Mouse (Mus musculus) hindbrain, postnatal 0 days (tissue): Measurements from ENCODE around the gene Cxcl16. TPM values are rescaled to one million over a fixed set of nuclear protein-coding genes. Genes with fewer than 3 reads are reported as not detected.
A peak's percentile ranks its signal among the peaks of the same experiment; 100 is the strongest.

Experiments used
- ATAC-seq: fragments of 200-750 bp; cut with Nextera tagmentation; 2 replicates; pipeline ENCODE4 v1.8.0; 2017; ENCODE audit warnings: mild to moderate bottlenecking, moderate TSS enrichment, moderate library complexity
- DNase-seq: peaks from one replicate; pipeline ENCODE4 v3.0.0-alpha.2; 2015; ENCODE audit warnings: low spot score
- H3K27ac ChIP-seq: fragments of 300-500 bp; sonication (generic); 2 replicates; pipeline ENCODE4 v1.5.1; 2014; ENCODE audit warnings: mild to moderate bottlenecking
- H3K27me3 ChIP-seq: fragments of 300-500 bp; sonication (generic); 2 replicates; pipeline ENCODE4 v1.6.1; 2014; ENCODE audit warnings: low read length, mixed read lengths; ENCODE audit not compliant: insufficient read depth
- H3K36me3 ChIP-seq: fragments of 300-500 bp; sonication (generic); 2 replicates; pipeline ENCODE4 v1.6.1; 2014; ENCODE audit warnings: low read length, mixed read lengths; ENCODE audit not compliant: insufficient read depth
- H3K4me1 ChIP-seq: fragments of 300-500 bp; sonication (generic); 2 replicates; pipeline ENCODE4 v1.6.1; 2014; ENCODE audit warnings: antibody characterized with exemption, low read length, mixed read lengths; ENCODE audit not compliant: insufficient read depth
- H3K4me2 ChIP-seq: fragments of 300-500 bp; sonication (generic); 2 replicates; pipeline ENCODE4 v1.6.1; 2014; ENCODE audit warnings: low read depth, mild to moderate bottlenecking, low read length, moderate library complexity, mixed read lengths
- H3K4me3 ChIP-seq: fragments of 300-500 bp; sonication (generic); 2 replicates; pipeline ENCODE4 v1.5.1; 2014; ENCODE audit warnings: low read length
- H3K9ac ChIP-seq: fragments of 300-500 bp; sonication (generic); replicated peaks from 2 replicates; pipeline ENCODE4 v1.6.1; 2014; ENCODE audit warnings: mild to moderate bottlenecking, low read length, moderate library complexity, mixed read lengths
- H3K9me3 ChIP-seq: fragments of 300-500 bp; sonication (generic); 2 replicates; pipeline ENCODE4 v1.6.1; 2016; ENCODE audit warnings: low read length, mixed read lengths
- CTCF ChIP-seq: IDR thresholded peaks from 2 replicates; pipeline ENCODE4 v1.5.1; 2016; ENCODE audit warnings: antibody characterized with exemption, control low read depth, low read depth
- WGBS: fragments of 180-500 bp; shearing (Covaris S2); extraction: QIAGEN DNeasy Blood & Tissue Kit; methylation state at CpG from one replicate; pipeline ENCODE4 v1.1.7; 2014; 5-methylcytosine and 5-hydroxymethylcytosine counted together
- polyA plus RNA-seq: library from polyadenylated mRNA; unstranded; fragments of >200 nt; fragmentation: Nextera tagmentation; extraction: Ambion mirVana; gene quantifications from 2 replicates; pipeline ENCODE4 v1.2.1, GENCODE M21; 2015
- total RNA-seq: library from RNA; depleted of rRNA; stranded (reverse); fragments of >200 nt; gene quantifications from 2 replicates; pipeline ENCODE4 v1.2.3, GENCODE M21; 2014

Cxcl16 gene
- total and polyA plus RNA-seq, 2 experiments from 2014 or later = 3.3 to 4.1 TPM

DNA sequence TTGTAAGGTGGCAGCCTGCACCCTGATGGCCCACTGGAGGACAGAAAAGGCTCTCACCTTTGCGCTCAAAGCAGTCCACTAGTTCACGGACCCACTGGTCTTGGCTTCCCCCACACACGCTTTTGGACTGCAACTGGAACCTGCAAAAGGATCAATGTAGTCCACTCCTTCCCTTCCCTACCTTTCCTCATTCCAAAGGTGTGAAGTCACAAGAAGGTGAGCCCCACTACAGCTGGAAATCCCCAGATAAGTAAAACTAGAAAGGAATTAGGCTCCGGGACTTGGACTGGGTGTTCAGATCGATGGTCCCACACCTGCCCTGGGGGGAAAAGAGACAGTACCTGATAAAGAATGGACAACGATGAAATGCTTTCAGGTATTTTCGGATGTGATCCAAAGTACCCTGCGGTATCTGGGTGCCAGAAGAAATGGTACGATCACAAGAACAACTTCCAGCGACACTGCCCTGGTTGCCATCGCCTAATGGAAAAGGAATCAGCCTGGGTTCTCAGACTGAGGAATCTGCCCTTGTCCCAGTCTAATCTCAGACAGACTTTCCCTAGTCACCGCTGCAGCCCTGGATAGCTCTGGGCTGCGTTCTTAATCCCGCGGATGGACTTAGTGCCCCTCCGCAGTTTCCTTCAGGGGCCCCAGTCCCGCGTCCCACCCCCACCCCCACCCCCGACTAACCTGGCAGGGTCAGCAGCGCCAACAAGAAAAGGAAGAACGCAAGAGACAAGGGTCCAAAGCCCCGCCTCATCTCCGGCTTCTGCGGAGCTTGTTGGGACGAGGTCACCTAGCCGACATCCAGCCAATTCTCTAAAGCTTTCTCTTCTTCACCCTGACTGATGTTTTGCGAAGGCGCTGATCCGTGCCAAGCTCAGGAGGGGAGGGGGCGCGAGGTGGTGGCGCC is 840 bp downstream of the Cxcl16 start, which contains the start of gene Zmynd15:
TSS of gene Zmynd15 (plus strand) at position 746 of the 913 bp plus-strand sequence.
- Histone ChIP-seq H3K4me3 (peak within 1 kb of the TSS; percentile 49), H3K27ac (no peak within 1 kb of the TSS; the same call in 1 of the 2 replicates), H3K4me1 (no peaks in the 10 kb centered on the region), H3K4me2 (peak within 1 kb of the TSS; percentile 92), H3K9ac (peak within 1 kb of the TSS; percentile 53), H3K27me3 (peaks cover 8% of the 10 kb centered on the region; the same call in 1 of the 2 replicates), H3K9me3 (no peaks in the 10 kb centered on the region), H3K36me3 (no peaks in the 10 kb centered on the region)
- DNase-seq = peak; percentile 3
- ATAC-seq = no peak
- TF ChIP-seq CTCF = no peak
- WGBS = 19% methylated on average over 32 of the region's 32 CpGs

DNA sequence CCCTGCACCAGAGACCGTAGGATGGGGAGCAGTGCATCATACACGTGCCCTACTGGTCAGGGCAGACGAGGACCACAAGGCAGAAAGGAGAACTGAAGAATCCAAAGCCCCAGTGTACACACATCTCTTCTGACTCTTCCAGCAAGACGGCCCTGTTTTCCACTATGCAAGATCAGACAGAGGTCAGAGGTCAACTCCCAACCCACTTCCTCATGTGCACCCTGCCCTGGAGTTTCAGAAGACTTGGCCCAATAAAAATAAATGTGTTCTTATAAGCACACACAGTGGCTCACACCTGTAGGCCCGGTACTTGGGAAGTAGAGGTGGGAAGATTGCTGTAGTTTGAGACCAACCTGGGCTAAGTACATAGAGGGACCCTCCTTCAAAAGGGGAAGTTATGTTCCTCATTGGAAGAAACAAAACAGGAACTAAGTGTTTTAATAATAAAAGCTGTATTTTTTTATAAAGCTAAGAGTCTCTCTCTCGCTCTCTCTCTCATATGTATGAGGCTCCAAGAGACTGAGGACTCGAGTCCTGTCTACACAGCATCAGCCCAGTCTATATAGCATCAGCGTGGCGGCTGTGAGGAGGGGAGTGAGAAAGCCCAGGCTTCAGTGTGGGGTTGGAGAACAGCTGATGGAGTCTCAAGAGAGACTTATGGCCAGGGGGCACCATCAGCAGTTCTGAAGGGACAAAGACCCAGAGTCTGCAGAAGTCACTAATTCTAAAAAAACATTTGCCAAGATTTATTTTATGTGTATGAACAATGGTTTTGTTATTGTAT is 6.3 kb downstream of the Cxcl16 start:
- no peak for ATAC-seq
- 91% methylated on average over 9 of the region's 9 CpGs for WGBS

DNA sequence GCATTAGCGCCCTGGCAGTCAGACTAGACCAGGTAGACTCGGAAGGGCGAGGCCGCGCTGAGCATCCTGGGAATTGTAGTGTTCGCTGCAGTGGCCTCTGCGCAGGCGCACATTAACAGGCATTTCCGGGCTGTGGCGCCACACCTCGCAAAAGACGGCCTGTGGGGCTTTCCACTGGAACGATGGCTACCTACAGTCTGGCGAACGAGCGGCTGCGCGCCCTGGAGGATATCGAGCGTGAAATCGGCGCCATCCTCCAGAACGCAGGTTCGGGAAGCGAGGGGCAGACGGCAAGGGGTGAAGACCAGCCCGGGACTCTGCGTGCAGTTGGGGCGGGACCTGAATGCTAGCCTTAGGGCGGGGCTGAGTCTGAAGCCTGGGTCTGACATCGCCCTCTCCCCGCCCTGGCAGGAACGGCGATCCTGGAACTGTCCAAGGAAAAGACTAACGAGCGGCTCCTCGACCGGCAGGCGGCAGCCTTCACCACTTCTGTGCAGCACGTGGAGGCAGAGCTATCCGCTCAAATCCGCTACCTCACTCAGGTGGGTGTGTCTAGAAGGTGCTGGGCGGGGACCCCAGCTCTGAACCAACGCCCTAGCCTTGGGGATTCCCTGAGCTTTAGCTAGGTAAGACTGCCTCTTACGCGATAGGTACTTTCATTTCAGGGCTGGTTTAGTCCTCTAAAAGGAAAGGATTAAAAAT is 7.8 kb downstream of the Cxcl16 start, which contains the start of gene Med11:
TSS of gene Med11 (plus strand) at position 123 of the 702 bp plus-strand sequence.
- WGBS = under 1% methylated on average over 46 of the region's 46 CpGs
- peak within 1 kb of the TSS; percentile 89 for H3K27ac ChIP-seq
- H3K9ac ChIP-seq = peak within 1 kb of the TSS; percentile 53
- H3K4me2 ChIP-seq = peak within 1 kb of the TSS; percentile 70
- peak; percentile 99 for ATAC-seq
- peaks cover 4% of the 10 kb centered on the region; the same call in 1 of the 2 replicates for H3K4me1 ChIP-seq
- TF ChIP-seq CTCF = peak; percentile 93
- H3K36me3 ChIP-seq = no peaks in the 10 kb centered on the region
- no peaks in the 10 kb centered on the region for H3K9me3 ChIP-seq
- H3K27me3 ChIP-seq = no peaks in the 10 kb centered on the region
- H3K4me3 ChIP-seq = peak within 1 kb of the TSS; percentile 58
- peak; percentile 96 for DNase-seq

More for the DNA sequence above, 6.3 kb downstream of the Cxcl16 start:
- Histone ChIP-seq H3K4me3 (no peak overlapping the region), H3K27me3 (no peaks in the 10 kb centered on the region), H3K4me2 (peak overlapping the region; percentile 70), H3K27ac (no peak overlapping the region), H3K4me1 (peaks cover 4% of the 10 kb centered on the region; the same call in 1 of the 2 replicates), H3K9ac (no peak overlapping the region), H3K9me3 (no peaks in the 10 kb centered on the region), H3K36me3 (no peaks in the 10 kb centered on the region)
- TF ChIP-seq CTCF = no peak
- DNase-seq = no peak

DNA sequence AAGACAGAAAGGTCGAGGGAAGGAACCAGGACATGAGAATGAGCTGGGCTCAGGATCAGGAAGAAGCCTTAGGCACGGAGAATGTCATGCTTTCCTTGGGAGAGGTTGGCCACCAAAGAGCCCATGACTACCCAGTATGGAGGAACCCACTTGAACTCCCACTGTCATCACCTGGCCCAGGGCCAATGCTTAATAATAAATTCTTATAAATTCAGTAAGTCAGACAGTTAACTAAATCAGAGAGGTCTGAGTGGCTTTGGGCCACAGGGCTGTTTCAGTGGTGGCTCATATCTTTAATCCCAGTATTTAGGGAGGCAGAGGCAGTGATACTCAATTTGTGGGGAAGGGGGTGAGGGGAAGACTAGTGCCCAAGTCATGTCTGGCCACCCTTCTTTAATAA is 8.9 kb downstream of the Cxcl16 start:
- no peak overlapping the region for H3K4me3 ChIP-seq
- no peak for ATAC-seq
- peaks cover 4% of the 10 kb centered on the region; the same call in 1 of the 2 replicates for H3K4me1 ChIP-seq
- no peak overlapping the region for H3K9ac ChIP-seq
- no peak overlapping the region for H3K27ac ChIP-seq
- WGBS = 85% methylated on average over 2 of the region's 2 CpGs
- no peak for TF ChIP-seq CTCF
- H3K9me3 ChIP-seq = no peaks in the 10 kb centered on the region
- DNase-seq = no peak
- no peaks in the 10 kb centered on the region for H3K27me3 ChIP-seq
- H3K36me3 ChIP-seq = no peaks in the 10 kb centered on the region
- H3K4me2 ChIP-seq = no peak overlapping the region

- ATAC-seq (no peak), DNase-seq (no peak)
- Histone ChIP-seq H3K4me2 (no peak overlapping the region), H3K4me3 (no peak overlapping the region), H3K9ac (no peak overlapping the region), H3K27me3 (no peaks in the 10 kb centered on the region), H3K27ac (no peak overlapping the region), H3K4me1 (peaks cover under 1% of the 10 kb centered on the region; the same call in 1 of the 2 replicates), H3K36me3 (no peaks in the 10 kb centered on the region), H3K9me3 (no peaks in the 10 kb centered on the region)
- WGBS = 78% methylated on average over 1 of the region's 1 CpGs
- no peak for TF ChIP-seq CTCF
Measured at GRCm38 (mm10) chr11:70447373-70447772, 12.4 kb downstream of the Cxcl16 start.

DNA sequence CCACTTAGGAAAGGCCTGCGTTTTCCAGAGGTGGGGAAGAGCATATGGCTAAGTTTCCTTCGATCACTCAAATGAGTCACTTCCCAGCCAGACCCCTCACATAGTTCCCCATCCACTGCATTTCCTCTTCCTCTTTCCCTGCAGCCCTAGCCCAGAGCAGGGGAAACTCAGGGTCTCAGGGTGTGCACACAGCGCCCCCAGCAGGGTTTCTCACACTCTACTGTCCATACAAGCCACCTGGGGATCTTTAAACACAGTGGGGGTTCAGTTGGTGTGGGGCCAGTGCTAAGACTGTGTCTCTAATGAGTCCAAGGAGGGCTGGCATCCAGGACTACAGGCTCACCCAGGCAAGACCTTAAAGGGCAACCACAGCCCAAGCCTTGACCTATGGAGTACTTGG is 13.0 kb downstream of the Cxcl16 start:
- Histone ChIP-seq H3K4me1 (no peaks in the 10 kb centered on the region), H3K4me3 (no peak overlapping the region), H3K9me3 (no peaks in the 10 kb centered on the region), H3K27ac (no peak overlapping the region), H3K9ac (no peak overlapping the region), H3K27me3 (no peaks in the 10 kb centered on the region), H3K4me2 (no peak overlapping the region), H3K36me3 (no peaks in the 10 kb centered on the region)
- ATAC-seq = no peak
- TF ChIP-seq CTCF = no peak
- DNase-seq = no peak
- WGBS = 51% methylated on average over 3 of the region's 3 CpGs
